Mouse (Mus musculus) heart, embryonic 11.5 days (tissue): ENCODE measurements at regions not wholly inside any gene's neighbourhood (a gene's known extent, or its start where the extent isn't known, plus 50 kb on each side); places are given as distances from the start of the nearest gene placed in this dataset.
A peak's percentile ranks its signal among the peaks of the same experiment; 100 is the strongest.

ENCODE experiments used
- ATAC-seq: fragments of 200-750 bp; cut with Nextera tagmentation; replicated peaks from 2 replicates; pipeline ENCODE4 v1.8.0; 2017; ENCODE audit warnings: moderate library complexity; ENCODE audit not compliant: insufficient number of reproducible peaks, low FRiP score, low TSS enrichment
- H3K27ac ChIP-seq: fragments of 300-500 bp; sonication (generic); 2 replicates; pipeline ENCODE4 v1.5.1; 2014; ENCODE audit warnings: mild to moderate bottlenecking, low read depth, low read length
- H3K27me3 ChIP-seq: fragments of 300-500 bp; sonication (generic); 2 replicates; pipeline ENCODE4 v1.6.1; 2014; ENCODE audit warnings: mild to moderate bottlenecking, low read length, mixed read lengths; ENCODE audit not compliant: control insufficient read depth, insufficient read depth
- H3K36me3 ChIP-seq: fragments of 300-500 bp; sonication (generic); 2 replicates; pipeline ENCODE4 v1.6.1; 2014; ENCODE audit warnings: mild to moderate bottlenecking, low read length, moderate library complexity, mixed read lengths; ENCODE audit not compliant: control insufficient read depth, insufficient read depth
- H3K4me1 ChIP-seq: fragments of 300-500 bp; sonication (generic); 2 replicates; pipeline ENCODE4 v1.6.1; 2014; ENCODE audit warnings: low read length; ENCODE audit not compliant: control insufficient read depth, insufficient read depth
- H3K4me2 ChIP-seq: fragments of 300-500 bp; sonication (generic); 2 replicates; pipeline ENCODE4 v1.6.1; 2014; ENCODE audit warnings: mild to moderate bottlenecking, moderate library complexity
- H3K4me3 ChIP-seq: fragments of 300-500 bp; sonication (generic); 2 replicates; pipeline ENCODE4 v1.5.1; 2014; ENCODE audit warnings: low read depth, low read length
- H3K9ac ChIP-seq: fragments of 300-500 bp; sonication (generic); 2 replicates; pipeline ENCODE4 v1.6.1; 2014; ENCODE audit warnings: mild to moderate bottlenecking, low read depth, low read length, moderate library complexity
- H3K9me3 ChIP-seq: fragments of 300-500 bp; sonication (generic); replicated peaks from 2 replicates; pipeline ENCODE4 v1.6.1; 2016; ENCODE audit warnings: low read length; ENCODE audit not compliant: control insufficient read depth
- WGBS: fragments of 180-500 bp; shearing (Covaris S2); extraction: QIAGEN DNeasy Blood & Tissue Kit; methylation state at CpG from one replicate; pipeline ENCODE4 v1.1.7; 2014; ENCODE audit not compliant: insufficient replicate concordance; 5-methylcytosine and 5-hydroxymethylcytosine counted together

DNA sequence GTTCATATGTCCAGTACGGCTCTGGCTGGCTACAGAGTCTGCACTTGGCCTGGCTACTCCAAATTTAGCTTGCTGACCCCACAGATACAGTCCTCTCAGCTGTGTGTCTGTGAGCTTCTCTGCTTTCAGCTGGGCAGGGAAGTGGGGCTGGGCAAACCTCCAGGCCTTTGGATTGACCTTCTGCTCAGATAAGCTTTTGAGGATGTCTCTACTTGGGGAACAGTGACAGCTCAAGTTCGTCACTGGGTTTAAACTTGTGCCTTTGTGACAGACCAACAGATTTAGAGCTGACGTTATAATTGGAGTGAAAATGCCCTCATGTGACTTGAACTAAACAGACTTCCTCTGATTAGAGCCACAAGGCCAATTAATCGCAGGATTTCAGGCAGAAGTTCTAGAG is 78.4 kb upstream of the 1700025G04Rik start:
- Histone ChIP-seq H3K9me3 (no peaks in the 10 kb centered on the region), H3K9ac (no peak overlapping the region), H3K36me3 (no peaks in the 10 kb centered on the region), H3K27ac (peak overlapping the region; percentile 70), H3K4me3 (no peak overlapping the region), H3K27me3 (no peaks in the 10 kb centered on the region), H3K4me1 (peaks cover 18% of the 10 kb centered on the region), H3K4me2 (no peak overlapping the region)
- ATAC-seq = no peak
- 34% methylated on average over 4 of the region's 4 CpGs for WGBS

DNA sequence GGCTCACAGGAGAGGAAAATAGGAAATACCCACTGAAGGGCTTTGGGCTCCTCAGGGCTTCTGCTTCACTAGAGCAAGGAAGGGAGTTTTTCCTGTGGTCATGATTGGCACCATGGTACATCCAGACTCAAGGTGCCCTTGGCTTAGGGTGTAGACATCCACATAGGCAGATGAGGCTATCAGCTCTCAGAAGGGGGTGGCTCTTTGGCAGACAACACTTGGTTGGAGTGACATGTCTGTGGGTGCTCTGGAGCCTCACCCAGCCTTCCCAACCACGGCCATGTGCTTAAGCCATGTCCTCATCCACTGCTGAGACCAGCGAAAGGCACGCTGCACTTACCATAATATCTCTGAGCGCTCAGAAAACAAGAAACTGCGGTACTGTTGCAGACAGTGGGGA is 77.8 kb upstream of the 1700025G04Rik start:
- Histone ChIP-seq H3K9me3 (no peaks in the 10 kb centered on the region), H3K4me1 (peaks cover 18% of the 10 kb centered on the region), H3K36me3 (no peaks in the 10 kb centered on the region), H3K4me2 (no peak overlapping the region), H3K27ac (peak overlapping the region; percentile 70), H3K9ac (no peak overlapping the region), H3K27me3 (no peaks in the 10 kb centered on the region), H3K4me3 (no peak overlapping the region)
- no peak for ATAC-seq
- 77% methylated on average over 5 of the region's 5 CpGs for WGBS

DNA sequence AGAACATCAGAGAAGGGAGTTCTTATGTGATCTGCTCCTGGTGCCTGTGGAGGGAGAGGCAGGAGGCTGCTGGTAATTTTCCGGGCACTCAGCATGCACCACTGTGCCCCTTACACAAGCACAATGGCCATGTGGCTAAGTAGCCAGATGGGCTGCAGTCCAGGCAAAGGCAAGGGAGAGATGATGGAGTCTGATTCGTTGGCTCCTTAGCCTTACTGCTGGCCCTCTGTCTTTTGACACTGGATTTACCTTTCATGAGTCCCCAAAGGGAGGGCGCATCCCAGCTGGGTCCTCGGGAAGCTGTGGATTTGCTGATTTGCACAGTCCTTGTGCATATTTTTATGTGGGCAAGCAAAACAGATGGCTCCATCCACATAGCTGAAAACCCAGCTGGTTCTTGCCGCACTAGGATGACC is 75.6 kb upstream of the 1700025G04Rik start:
- H3K4me1 ChIP-seq = peaks cover 18% of the 10 kb centered on the region
- no peak overlapping the region for H3K4me2 ChIP-seq
- 87% methylated on average over 5 of the region's 5 CpGs for WGBS
- ATAC-seq = no peak
- no peaks in the 10 kb centered on the region for H3K9me3 ChIP-seq
- H3K36me3 ChIP-seq = no peaks in the 10 kb centered on the region
- H3K4me3 ChIP-seq = no peak overlapping the region
- H3K27me3 ChIP-seq = no peaks in the 10 kb centered on the region
- H3K27ac ChIP-seq = no peak overlapping the region
- H3K9ac ChIP-seq = no peak overlapping the region

DNA sequence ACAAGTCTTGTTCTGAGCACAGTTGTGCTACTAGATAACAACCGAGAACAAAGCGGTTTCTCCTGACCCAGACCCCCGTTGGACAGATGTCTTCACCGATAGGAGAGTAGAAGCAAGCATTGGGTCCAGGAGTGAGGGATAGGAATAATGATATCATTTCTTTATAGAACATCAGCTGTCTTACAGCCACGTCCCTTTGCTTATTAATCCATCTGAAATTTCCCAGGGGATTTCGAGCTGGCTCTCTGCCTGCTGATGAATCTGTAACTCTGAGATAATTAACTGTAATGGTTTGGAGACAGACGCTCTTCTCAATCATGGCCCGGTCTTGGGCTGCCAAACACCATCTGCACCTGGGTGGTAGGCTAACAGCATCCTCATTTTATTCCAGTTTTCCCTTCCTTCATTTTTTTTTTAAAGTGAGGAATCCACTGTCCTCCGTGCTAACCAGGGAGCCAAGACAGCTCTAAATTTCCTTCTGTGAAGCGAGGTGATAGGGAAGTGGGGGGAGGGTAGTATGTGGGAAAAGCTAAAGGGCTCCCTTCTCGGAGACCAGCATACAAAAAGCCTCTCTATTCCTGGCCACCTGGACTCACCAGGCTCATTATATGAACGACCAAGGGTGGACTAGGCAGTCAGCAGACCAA is 75.0 kb upstream of the 1700025G04Rik start:
- WGBS = 43% methylated on average over 12 of the region's 12 CpGs
- no peak overlapping the region for H3K9ac ChIP-seq
- ATAC-seq = no peak

DNA sequence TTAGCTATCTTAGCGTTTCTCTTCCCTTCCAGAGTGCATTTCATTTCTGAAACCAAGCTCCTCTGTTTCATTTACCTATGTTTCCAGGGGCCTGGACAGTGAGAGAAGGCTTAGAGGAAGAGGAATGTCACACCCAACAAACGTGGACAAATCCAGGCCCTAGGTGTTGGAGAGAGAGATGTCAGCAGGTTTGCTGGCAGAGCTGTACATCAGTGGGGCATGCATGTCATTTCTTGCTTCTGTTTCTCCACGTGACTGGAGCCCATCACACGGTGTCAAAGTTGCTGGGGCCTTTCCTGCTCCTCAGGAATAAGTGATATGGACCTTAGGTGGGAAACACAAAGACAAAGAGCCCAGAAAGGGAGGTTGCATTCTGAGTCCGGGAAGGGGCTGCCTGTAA is 74.3 kb upstream of the 1700025G04Rik start:
- H3K4me2 ChIP-seq = peak overlapping the region; percentile 27
- no peak overlapping the region for H3K9ac ChIP-seq
- peak overlapping the region; percentile 65; the same call in 1 of the 2 replicates for H3K27ac ChIP-seq
- ATAC-seq = no peak
- H3K4me1 ChIP-seq = peaks cover 18% of the 10 kb centered on the region
- no peak overlapping the region for H3K4me3 ChIP-seq
- H3K27me3 ChIP-seq = no peaks in the 10 kb centered on the region
- H3K9me3 ChIP-seq = no peaks in the 10 kb centered on the region
- no peaks in the 10 kb centered on the region for H3K36me3 ChIP-seq
- WGBS = 33% methylated on average over 5 of the region's 5 CpGs

More for the DNA sequence above, 75.0 kb upstream of the 1700025G04Rik start:
- Histone ChIP-seq H3K27ac (no peak overlapping the region; the same call in 1 of the 2 replicates), H3K4me1 (peaks cover 18% of the 10 kb centered on the region), H3K9me3 (no peaks in the 10 kb centered on the region), H3K36me3 (no peaks in the 10 kb centered on the region), H3K4me3 (no peak overlapping the region), H3K27me3 (no peaks in the 10 kb centered on the region), H3K4me2 (peak overlapping the region; percentile 27; the same call in 1 of the 2 replicates)

DNA sequence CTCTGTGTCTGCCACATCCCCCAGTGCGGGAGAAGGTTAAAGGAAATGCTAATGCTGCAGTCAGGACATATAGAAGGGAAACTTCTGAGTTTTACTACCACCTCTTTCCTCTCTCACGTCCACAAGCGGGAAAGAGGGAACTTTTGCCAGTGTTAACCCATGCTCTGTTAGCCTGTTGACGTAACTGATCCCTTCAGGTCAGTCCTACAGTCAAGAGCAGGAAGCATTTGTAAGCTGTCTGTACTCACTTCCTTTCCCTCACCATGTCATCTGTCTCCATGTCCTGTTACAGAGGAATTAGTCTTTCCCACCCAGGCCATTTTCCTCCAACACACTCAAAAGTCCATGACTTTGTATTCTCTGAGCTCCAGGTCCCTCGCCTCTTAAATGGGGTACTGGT is 62.5 kb upstream of the 1700025G04Rik start:
- Histone ChIP-seq H3K36me3 (no peaks in the 10 kb centered on the region), H3K4me2 (no peak overlapping the region), H3K4me3 (no peak overlapping the region), H3K27ac (no peak overlapping the region), H3K9me3 (no peaks in the 10 kb centered on the region), H3K27me3 (no peaks in the 10 kb centered on the region), H3K4me1 (no peaks in the 10 kb centered on the region), H3K9ac (no peak overlapping the region)
- WGBS = 67% methylated on average over 5 of the region's 5 CpGs
- ATAC-seq = no peak

DNA sequence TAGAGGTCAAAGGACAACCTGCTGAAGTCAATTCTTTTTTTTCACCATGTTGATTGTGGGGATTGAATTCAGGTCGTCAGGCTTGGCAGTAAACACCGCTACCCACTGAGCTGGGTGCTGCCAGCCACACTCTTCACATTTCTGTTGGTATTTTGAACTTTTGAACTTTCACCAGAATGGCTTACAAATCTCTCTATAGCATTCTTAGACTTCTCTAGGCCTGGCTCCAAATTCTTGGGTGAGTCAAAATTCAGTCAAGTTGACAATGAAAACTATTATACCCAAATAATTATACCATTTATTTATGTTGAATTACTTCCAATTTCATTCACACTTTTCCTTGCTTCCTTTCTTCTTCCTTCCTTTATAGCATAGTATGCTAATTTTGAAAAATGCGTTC is 58.8 kb upstream of the 1700025G04Rik start:
- Histone ChIP-seq H3K9ac (no peak overlapping the region), H3K9me3 (no peaks in the 10 kb centered on the region), H3K36me3 (no peaks in the 10 kb centered on the region), H3K4me3 (no peak overlapping the region), H3K4me1 (no peaks in the 10 kb centered on the region), H3K27ac (no peak overlapping the region), H3K27me3 (no peaks in the 10 kb centered on the region), H3K4me2 (no peak overlapping the region)
- 76% methylated on average over 3 of the region's 3 CpGs for WGBS
- no peak for ATAC-seq

DNA sequence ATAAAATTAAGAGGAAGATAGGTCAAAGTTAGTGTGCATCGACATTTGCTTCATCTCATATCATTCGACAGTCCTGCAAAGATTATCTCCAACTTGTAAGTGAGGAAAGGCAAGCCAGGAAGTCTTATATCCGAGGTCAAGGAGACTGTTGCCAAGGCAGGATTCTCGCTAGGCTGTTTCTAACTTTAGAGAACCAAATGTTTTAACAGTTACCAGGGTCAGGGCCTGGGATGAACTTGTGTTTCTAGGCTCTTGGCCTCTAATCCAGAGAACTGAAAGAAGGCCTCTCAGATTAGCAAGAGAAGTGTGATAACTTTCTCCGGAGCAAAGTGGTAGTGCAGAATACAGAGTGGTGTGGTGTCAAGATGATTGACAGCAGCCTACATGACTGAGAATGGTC is 50.2 kb upstream of the 1700025G04Rik start:
- 25% methylated on average over 5 of the region's 5 CpGs for WGBS
- H3K9ac ChIP-seq = no peak overlapping the region
- no peak for ATAC-seq
- no peaks in the 10 kb centered on the region for H3K4me1 ChIP-seq
- no peak overlapping the region for H3K4me2 ChIP-seq
- H3K9me3 ChIP-seq = no peaks in the 10 kb centered on the region
- H3K27ac ChIP-seq = no peak overlapping the region
- H3K4me3 ChIP-seq = no peak overlapping the region
- H3K36me3 ChIP-seq = no peaks in the 10 kb centered on the region
- no peaks in the 10 kb centered on the region for H3K27me3 ChIP-seq
